Mouse (Mus musculus): ENCODE measurements around the gene Fubp3.
A peak's percentile ranks its signal among the peaks of the same experiment; 100 is the strongest.
"Not testable (repeated sequence)": the region's sequence is repeated elsewhere in the genome, so short reads cannot be mapped to it uniquely, and the experiment has no call there.

Fubp3 gene

DNA sequence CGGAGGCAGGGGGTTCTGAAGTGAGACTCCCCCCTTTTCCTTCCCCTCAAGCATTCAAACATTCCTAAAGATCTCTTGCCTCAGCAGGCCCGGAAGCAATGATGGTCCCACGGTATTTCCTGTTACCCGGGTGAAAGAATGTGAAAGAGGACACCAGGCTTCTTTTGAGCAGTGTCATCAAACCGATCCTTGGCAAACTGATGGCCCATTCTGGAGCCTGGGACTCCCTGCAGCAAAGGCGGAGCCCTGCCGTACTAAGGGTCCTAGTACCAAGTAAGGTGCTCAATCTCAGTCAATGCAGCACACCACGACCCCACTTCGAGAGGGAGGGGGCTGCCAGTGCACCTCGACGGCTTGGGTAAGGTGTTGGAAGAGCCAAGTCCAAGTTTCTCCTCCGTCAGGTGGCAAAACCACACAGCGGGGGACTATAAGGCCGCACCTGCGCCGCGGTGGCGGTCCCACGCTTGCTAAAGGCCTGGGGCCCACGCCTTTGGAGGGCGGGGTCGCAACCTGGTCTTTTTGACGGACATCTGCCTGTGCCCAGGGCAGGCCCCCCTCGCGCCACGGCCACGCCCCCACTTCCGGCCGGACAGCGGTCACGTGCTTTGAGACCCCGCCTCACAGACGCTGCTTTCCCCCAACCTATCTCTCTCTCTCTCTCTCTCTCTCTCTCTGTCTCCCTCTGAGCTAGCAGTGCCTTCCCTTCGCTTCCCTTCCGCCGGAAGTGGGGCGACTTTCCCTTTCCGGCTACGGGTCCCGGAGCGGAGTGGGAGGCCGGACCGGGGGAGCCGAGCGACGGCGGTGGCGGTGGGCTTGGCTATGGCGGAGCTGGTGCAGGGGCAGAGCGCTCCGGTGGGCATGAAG lies at the start of gene Fubp3:
Fubp3 (plus strand) TSS at position 601 of the 864 bp plus-strand sequence.
- DNase-seq (ENCODE audit: extremely low read depth, low read depth), result peak; percentile 80

DNA sequence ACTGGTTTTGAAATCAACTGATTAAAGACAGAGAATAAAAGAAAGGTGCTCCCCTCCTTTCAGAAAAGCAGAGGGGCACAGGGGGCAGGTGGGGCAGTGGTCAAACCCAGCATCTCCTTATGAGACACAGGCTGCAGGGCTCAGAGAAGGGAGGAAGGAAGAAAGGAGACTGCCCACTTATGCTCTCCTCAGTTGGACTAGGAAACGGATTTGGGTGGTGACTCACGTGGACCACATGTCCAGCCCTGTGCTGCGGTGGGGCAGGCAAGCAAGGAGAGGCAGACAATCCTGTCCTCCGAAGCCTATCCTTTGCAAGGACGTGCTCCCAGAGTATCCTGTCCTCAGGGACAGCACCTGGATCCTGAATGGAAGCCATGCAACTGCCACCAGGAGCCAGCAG lies 47.8 kb upstream of the Fubp3 start:
- no peak for DNase-seq (ENCODE audit: extremely low read depth, low read depth)

DNA sequence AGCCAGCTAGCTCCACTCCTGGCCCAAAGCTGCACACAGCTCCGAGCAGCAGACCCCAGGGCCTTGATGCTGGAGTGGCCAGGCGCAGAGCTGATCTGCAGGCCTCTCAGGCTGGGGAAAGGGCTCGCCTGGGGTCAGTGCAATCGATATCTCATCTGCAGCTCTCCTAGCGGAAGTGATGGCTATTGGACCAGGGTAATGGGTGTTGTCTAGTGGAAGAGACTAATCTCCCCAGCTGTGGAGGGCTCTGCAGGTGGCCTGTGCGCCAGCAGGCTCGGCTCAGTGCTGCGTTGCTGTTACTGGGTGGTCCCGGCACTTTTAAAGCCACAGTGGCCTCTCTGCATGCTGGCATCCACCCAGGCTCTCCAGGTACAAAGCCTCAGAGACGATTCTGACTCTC lies 46.7 kb upstream of the Fubp3 start:
- DNase-seq (ENCODE audit: extremely low read depth, low read depth), result no peak

DNA sequence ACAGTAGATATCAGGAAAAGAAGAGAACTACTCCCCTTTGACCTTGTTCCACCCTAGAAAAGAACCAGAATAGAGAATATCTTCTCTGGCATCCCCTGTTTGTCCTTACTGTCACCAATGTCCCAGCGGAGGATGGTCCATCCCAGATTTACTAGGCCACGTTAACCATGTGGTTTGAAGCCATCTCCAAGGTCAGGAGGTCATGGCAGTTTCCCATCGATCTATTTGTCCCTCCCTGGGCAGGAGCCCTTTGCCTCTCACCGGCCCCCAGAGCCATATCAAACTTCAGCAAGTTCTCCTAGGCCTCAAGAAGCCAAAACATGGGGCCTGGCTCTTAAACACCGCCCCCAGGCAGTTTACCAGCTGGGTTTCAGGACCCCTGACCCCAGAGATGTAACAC lies 42.2 kb upstream of the Fubp3 start:
- DNase-seq (ENCODE audit: extremely low read depth, low read depth), result no peak

DNA sequence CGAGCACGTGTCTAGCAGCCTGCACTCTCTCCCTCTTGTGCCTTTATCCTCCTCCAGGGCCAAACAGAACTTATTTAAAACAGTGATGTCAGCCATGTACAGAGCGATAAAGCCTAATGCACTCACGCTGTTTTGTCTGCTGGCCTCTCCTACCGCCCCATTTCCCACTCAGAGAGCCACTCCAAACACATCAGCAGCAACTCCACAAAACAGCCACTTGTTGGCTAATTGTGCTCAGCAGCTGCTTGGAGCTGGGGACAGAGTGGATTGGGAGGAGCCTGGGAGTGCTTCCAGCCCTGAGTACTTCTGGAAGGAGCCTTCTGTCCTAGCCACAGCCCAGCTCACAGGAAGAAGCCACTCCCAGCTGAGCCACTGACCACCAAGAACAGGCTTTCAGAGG lies 35.4 kb upstream of the Fubp3 start:
- DNase-seq (ENCODE audit: extremely low read depth, low read depth), result no peak

DNA sequence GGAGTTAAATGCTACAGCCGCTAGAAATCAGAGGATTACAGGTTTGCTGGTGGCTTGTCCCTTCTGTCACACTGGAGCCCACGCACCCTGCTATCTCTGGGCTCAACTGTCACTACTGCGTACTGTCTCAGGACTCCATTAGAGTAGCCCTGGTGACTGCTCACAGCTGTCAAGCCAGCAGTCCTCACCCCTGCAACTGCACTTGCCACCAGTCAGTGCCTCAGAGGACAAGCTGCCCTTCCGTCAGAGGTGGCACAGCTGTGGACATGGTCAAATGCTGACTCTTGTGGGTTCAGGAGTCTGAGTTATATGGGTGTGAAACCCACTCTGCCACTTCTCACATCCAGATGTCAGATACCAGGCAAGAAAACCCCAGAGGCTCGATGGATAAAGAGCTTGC lies 33.7 kb upstream of the Fubp3 start:
- no peak for DNase-seq (ENCODE audit: extremely low read depth, low read depth)

DNA sequence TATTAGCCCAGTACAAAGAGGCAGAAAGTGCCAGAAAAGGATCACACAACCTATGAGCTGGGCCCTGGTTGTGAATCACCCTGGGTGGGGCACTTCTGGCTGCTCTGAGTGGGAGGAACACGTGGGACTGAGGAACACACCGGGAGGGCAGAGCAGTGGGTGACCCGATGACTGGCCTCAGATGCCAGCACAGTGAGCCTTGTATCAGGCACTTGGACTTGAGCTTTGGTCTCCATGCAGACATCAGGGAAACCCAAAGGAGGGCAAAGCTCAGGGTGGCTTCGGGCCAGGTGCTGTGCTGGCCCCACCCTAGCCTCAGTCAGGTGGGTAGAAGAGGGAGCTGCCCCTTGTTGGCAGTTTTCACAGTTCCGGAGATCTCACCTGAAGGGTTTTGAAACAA lies 30.9 kb upstream of the Fubp3 start:
- no peak for DNase-seq (ENCODE audit: extremely low read depth, low read depth)

DNA sequence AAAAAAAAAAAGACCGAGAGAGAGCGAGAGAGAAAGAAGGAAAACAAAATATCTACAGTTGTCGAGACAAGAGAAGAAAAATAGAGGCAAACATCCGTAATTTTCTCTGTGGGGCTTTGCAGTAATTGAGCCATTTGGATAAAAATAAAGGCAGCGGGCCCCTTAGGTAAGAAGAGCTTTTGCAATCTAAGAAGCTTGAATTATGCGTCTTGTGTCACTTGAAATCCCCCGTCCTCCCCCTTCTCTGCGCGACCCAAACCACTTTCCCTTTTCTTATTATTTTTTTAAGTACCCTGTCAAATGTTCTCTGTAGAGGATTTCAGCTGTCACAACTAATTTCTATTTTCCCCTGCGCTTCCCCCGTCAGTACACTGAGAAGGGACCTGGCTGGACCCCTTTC lies 24.7 kb upstream of the Fubp3 start:
- DNase-seq (ENCODE audit: extremely low read depth, low read depth), result no peak

DNA sequence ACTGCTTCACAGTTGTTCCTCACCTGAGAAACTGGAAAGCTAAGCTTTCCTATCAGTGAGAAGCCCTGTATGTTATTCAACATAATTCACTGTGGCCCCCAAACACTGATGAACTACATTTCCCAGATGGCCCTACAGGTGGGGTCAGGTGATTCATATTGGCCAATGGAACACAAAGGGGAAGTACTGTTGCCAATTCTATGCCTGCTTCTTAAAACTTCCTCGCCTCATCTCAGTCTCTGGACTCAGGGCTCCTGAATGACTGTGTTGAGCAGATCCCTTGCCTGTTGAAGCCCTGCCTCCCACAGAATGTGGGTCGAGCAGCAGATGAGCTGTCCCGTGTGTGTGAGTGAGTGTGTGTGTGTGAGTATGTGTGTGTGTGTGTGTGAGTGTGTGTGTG lies 21.9 kb upstream of the Fubp3 start:
- peak; percentile 50 for DNase-seq (ENCODE audit: extremely low read depth, low read depth)

DNA sequence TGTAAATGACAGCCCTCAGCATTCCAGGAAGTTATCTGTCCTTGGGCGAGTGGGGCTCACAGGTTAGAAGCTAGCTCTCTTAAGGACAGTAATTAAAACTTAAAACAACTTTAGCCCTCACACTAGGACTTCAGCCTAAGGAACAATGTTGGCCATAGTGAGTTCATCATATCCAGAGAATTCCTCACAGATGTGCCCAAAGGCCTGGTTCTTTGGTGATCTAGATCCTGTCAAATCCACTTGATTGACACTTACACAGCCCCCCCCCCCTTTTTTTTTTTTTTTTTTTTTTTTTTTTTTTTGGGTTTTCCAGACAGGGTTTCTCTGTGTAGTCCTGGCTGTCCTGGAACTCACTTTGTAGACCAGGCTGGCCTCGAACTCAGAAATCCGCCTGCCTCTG lies 21.1 kb upstream of the Fubp3 start:
- not testable (repeated sequence) for DNase-seq (ENCODE audit: extremely low read depth, low read depth)

DNA sequence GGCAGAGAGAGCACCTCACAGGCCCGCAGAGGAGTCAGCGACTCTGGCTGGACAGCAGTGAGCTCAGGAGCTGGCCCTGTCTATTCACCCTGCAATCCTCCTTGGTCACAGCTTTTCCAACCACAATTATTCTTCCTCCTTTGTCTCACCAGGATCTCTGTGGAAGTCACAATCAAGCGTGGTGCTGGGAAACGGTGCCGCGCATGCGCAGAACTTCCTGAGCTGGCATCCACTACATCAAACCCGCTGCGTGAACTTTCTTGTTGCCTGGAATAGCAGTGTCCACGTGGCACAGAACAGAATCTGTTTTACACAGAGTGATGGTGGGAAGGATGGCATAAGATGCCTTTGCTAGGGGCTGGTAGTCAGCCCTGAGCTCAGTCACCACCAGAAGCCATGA lies 20.5 kb upstream of the Fubp3 start:
- no peak for DNase-seq (ENCODE audit: extremely low read depth, low read depth)

DNA sequence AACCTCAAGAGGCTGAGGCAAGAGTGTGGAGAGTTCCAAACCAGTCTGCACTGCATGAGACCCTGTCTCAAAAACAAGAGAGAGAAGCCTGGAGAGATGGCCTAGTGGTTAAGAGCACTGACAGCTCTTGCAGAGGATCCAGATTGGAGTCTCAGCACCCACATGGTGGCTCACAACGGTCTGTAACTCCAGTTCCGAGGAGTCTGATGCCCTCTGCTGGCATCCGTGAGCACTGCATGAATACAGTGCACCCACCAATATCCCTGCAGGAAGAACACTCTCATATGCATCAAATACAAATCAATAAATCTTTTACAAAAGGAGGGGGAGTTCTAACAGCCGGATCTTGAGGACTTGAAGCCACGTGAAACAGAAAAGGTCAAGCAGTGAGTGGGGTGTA lies 17.8 kb upstream of the Fubp3 start:
- no peak for DNase-seq (ENCODE audit: extremely low read depth, low read depth)

DNA sequence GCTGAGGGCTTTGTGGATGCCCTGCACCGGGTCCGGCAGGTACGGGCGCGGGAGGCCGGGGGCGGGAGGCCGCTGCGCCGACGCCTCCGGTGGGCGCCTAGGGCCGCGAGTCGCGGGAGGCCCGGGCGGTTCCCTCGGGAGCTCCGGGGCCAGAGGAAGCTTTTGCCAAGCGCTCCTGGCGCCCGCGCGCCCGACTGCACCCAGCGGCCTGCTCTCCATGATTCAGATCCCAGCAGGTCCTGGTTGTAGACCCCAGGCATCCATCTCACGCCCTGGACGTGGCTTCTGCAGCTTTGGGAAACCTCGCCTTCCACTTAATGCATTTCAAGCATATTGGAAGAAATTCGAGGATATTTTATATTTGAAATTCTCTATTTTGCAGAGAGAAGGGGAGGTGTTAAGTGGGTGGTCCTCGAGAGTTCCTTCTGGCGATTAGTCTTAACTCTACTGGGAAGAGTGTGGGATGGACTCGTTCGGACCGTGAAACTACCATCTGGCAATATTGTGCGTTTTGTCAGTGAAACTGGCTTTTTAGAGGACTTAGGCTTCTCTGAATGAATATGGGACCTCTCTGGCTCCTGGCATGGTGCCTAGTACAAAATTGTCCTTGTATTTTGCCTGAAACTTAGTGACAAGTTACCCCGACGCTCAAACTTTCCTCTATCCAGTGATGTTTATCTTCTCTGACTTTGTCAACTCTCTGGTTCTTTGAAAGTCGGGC lies 624 bp downstream of the Fubp3 start:
- peak; percentile 13 for DNase-seq (ENCODE audit: extremely low read depth, low read depth)

DNA sequence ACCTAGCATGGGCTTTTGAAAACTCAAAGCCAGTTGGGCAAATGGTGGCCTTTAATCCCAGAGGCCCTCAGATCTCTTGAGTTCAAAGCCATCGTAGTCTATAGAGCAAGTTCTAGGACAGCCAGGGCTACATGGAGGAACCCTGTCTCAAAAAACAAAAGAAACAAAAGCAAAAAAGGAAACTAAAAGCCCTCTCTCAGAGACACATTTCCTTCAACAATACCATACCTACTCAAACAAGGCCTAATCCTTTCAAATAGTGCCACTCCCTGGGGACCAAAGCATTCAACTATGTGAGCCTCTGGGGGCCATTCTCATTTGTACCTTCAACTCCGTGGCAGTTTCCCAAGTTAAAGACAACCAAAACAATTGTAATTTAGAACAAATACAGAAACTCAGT lies 9.2 kb downstream of the Fubp3 start:
- DNase-seq (ENCODE audit: extremely low read depth, low read depth), result no peak

DNA sequence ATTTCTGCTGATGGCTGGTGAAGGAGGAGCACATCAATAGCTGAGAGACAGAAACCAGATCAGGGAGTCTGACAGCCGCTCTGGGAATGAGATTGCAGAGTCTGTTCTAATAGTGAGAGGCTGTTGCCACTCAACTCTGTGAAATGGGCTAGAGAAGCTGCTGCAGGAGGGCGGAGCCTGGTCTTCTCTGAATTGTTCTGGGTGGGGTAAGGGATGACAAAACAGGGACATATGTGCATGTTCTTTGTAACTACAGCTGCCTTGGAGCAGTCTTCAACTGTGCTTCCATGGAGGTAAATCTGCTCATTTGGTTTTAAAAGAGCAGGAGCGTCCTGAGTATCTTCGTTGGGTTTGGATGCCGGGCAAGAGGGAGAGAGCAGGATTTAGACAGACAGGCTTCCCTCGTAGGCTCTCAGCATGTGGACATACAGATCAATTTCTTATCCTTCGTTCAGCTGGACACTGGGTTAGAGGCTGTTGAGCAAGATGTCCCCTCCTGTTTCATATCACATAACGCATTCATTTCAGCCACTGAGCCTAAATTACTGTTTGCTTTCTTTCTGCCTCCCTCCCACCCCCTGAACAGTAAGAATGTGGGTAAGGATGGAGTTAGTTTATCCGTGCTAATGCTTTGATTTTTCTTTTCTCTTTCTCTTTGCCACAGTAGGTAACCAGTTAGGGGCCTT lies 19.5 kb downstream of the Fubp3 start:
- no peak for DNase-seq (ENCODE audit: extremely low read depth, low read depth)

DNA sequence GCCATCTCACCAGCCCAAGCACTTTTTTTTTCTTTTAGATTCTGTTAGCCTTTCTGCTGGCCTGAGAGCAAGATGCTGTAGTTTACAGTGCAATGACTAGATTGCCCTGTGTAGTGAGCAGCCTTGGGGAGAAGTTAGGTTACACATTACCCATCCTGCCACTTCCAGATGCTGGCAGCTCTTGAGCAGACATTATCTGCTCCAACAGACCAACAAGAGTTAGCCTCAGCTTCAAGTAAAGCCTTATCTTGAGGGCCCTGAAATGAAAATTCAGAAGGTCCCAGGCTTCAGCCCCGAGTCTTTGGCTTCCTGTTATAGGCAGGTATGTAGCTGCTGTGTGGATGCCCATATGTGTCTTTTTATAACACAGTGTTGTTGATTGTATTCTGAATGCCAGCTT lies 35.1 kb downstream of the Fubp3 start:
- peak; percentile 59 for DNase-seq (ENCODE audit: extremely low read depth, low read depth)

DNA sequence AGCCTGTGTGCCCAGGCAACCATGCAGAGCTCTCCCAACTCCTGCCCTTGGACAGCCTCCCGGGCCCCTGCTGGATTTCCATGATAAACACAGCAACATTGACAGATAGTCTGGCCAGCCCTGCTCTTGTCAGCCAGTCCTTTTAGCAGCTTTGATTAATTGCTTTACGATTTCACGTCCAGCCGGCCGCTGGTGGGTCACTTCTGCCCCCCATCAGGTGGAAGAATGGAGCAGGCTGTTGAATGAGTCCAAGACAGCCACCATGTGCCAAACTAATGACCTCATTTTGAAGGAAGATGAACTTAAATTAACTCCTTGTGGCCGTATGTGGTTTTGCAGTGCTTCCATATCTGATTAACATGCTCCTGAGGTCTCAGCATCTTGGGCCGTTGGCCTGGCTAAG lies 37.4 kb downstream of the Fubp3 start:
- DNase-seq (ENCODE audit: extremely low read depth, low read depth), result no peak

DNA sequence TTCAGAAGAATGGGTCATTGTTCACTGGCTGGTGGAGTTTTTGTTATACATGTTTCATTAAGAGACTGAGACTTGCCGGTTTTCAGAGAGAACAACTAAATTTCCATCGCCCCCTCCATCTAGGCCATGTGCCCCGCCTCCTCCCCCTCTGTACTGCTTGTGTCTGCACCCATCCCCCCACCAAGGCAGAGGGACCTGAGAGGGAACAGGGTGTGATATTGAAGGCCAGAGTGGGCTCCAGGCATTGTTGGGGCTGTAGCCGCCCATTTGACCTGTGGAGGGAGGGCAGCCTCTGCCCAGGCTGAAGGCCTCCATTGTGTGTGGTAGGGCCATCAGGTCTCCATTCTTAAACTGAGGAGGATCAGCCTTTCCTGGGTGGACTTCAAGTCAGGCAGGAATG lies 38.5 kb downstream of the Fubp3 start:
- DNase-seq (ENCODE audit: extremely low read depth, low read depth), result no peak

DNA sequence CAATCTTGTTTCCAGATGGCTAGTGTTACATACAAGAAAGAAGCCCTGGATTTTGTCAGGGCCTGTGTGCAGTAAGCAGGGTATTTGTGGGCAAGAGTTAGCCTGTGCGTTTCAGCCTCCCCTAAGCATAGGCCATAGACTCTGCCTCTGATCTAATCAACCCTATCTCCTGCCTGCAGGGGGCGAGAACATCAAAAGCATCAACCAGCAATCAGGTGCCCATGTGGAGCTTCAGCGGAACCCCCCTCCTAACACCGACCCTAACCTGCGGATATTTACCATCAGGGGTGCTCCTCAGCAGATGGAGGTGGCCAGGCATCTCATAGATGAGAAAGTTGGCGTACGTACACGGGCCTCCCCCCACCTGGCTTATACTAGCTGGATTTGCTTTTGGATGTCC lies 38.9 kb downstream of the Fubp3 start:
- DNase-seq (ENCODE audit: extremely low read depth, low read depth), result no peak

DNA sequence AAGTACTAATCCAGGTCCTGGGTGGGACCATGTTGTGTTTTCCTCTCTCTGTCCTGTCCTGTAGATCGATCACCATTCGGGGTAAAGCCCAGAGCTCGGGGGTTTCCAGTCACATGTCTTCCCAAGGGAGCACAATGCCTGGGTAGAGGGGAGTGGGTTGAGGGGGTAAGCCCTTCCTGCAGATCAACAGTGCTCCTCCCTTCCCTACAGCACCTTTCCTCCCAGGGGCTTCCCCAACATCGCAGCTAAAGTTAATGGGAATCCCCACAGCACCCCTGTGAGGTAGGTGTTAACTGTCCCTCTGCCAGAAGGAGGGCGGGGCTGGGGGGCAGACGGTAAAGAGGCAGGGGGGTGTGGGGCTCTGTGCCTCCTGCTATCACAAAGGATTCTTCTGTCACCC lies 40.2 kb downstream of the Fubp3 start:
- no peak for DNase-seq (ENCODE audit: extremely low read depth, low read depth)

DNA sequence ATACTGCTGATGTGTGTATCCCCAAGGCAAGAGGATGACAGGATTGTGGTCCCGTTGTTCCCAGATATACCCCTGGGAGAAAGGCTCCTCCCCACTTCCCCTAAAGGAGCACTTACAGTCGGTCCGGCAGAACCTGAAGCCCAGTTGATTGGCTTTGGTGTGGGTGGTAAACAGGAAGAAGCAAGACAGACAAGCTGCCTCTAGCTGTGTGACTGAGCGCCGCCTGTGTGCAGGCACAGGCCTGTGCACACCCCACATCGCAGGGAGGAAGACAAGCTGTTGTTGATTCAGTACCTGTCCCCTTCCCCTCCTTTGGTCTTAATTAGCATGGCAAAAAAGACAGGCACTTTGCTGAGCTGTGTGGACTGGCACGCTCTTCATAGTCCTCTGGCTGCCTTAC lies 41.3 kb downstream of the Fubp3 start:
- no peak for DNase-seq (ENCODE audit: extremely low read depth, low read depth)

DNA sequence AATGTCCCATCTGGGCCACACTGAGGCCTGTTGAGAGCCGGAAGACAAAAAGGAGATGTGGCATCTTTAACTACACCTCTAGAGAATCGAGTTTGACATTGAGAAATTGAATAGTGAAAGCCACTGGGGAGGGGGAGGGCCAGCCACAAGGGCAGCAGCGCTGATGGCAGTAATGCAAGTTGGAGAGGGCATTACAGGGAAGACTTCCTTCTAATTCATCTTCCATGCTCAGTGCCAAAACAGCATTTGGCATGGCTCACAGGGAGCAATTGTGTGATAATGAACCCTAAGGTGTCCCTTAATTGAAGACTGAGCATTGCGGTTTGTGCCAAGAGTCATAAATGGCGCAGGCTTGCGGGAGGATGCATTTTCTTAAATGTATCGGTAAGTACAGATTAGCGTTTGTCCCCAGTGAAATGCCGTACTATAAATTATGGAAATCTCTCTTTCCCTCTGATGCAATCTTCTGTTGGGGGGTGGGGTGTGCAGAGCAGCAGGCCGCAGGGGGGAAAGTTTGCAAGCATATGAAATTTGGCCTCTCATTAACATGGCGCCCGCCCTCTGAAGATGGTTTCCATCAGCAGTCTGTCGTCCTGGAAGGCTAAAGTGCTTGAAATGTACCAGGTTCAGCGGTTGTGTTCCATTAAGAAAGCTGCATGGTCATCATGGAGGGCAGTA lies 46.2 kb downstream of the Fubp3 start:
- no peak for DNase-seq (ENCODE audit: extremely low read depth, low read depth)

Data from MEL-GATA-1-ER (cell line).